Mouse (Mus musculus) liver, embryonic 13.5 days (tissue): ENCODE data around the gene Ncor1. TPM values are rescaled to one million over a fixed set of nuclear protein-coding genes. Genes with fewer than 3 reads are reported as not detected.

Experiments used
- polyA plus RNA-seq: library from polyadenylated mRNA; unstranded; fragments of >200 nt; fragmentation: Nextera tagmentation; extraction: Ambion mirVana; gene quantifications from 2 replicates; pipeline ENCODE4 v1.2.1, GENCODE M21; 2015

Ncor1 gene
- polyA plus RNA-seq, 1 experiment from 2014 or later = 76.6 TPM

Other genes starting within 250 kb of the Ncor1 start
- gene Adora2b, start 209.6 kb downstream of the Ncor1 start, polyA plus RNA-seq = 0.39 and 0.58 TPM in 2 replicates
- gene Zswim7, start 177.2 kb downstream of the Ncor1 start, polyA plus RNA-seq = 11.3 and 13.0 TPM in 2 replicates
- 3.9 and 4.4 TPM in 2 replicates for gene Ttc19, start 177.1 kb downstream of the Ncor1 start, polyA plus RNA-seq
- 5.4 and 6.2 TPM in 2 replicates for gene Pigl, start 81 bp downstream of the Ncor1 start, polyA plus RNA-seq
- gene Cenpv, start 80.7 kb upstream of the Ncor1 start, polyA plus RNA-seq = 17.8 and 19.6 TPM in 2 replicates
- 1,519 and 1,558 TPM in 2 replicates for gene Ubb, start 92.6 kb upstream of the Ncor1 start, polyA plus RNA-seq
- 6.6 and 7.2 TPM in 2 replicates for gene Trpv2, start 115.9 kb upstream of the Ncor1 start, polyA plus RNA-seq
- gene Lrrc75a, start 190.0 kb upstream of the Ncor1 start, polyA plus RNA-seq = 1.3 and 1.4 TPM in 2 replicates
- gene Mmgt2, start 190.1 kb upstream of the Ncor1 start, polyA plus RNA-seq = 12.2 and 12.3 TPM in 2 replicates